Mouse (Mus musculus): ENCODE measurements at regions not wholly inside any gene's neighbourhood (a gene's known extent, or its start where the extent isn't known, plus 50 kb on each side); places are given as distances from the start of the nearest gene placed in this dataset.

DNA sequence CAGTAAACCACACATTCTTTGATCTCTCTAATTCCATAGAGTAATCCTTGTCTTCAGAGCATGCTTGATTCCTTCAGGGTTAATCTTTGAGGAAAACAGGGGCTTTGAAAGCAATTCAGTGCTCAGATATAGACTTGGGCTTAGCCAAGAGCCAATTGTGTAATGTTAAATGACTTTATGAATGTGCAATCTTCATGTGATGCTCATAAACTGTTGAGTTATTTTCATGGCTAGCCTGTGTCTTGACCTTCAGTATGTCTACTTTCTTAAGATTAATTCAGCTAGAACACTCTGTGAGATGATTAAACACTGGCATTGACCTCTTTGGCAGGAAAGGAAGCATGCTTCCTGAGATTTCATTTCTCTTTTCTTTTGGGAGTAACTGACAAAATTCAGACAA is 147.8 kb downstream of the Gabrg2 start:
- Histone ChIP-seq H3K4me2 (ENCODE audit: insufficient read depth, low read depth, poor library complexity, severe bottlenecking) (no peak overlapping the region), H3K9me3 (replicated peaks; ENCODE audit: low read length) (no peaks in the 10 kb centered on the region), H3K4me1 (ENCODE audit: control insufficient read depth in 1 of 2, insufficient read depth in 2 of 2) (no peaks in the 10 kb centered on the region), H3K36me3 (replicated peaks in 1 of 2; ENCODE audit: control insufficient read depth in 1 of 2, insufficient read depth in 1 of 2, low read length in 1 of 2) (no peaks in the 10 kb centered on the region), H3K9ac (ENCODE audit: insufficient read depth, low read depth) (no peak overlapping the region), H3K27ac (ENCODE audit: insufficient read depth, low read depth) (no peak overlapping the region), H3K27me3 (replicated peaks) (no peaks in the 10 kb centered on the region), H3K4me3 (replicated peaks in 1 of 3; ENCODE audit: low read depth in 2 of 3, low read length in 2 of 3, poor library complexity in 1 of 3) (no peak overlapping the region), H3K79me2 (replicated peaks; ENCODE audit: control insufficient read depth, extremely low read depth, insufficient read depth, poor library complexity, severe bottlenecking) (no peaks in the 10 kb centered on the region)
- in situ Hi-C loops (cut with MboI; ENCODE audit: low pct_ligation_motif_present, low pct_unique_long_range_greater_than_20kb, low sequenced_read_pairs) (no loop called here), dilution Hi-C loops (cut with MboI; ENCODE audit: extremely low pct_ligation_motif_present, extremely low pct_unique_long_range_greater_than_20kb, low sequenced_read_pairs) (no loop called here)
- DNase-seq (ENCODE audit: extremely low read depth) = no peak
- TF ChIP-seq SMC3 (IDR thresholded peaks at IDR 0.05; ENCODE audit: low read depth, low read length) = no peak
- TF ChIP-seq ETS1 (conservative IDR thresholded peaks at IDR 0.05; ENCODE audit: low read depth, low read length) = no peak
- no peak for TF ChIP-seq TBP (conservative IDR thresholded peaks at IDR 0.05; ENCODE audit: low read depth, low read length)
- TF ChIP-seq MAZ (IDR thresholded peaks at IDR 0.05; ENCODE audit: low read depth, low read length) = no peak
- no peak for TF ChIP-seq USF1 (IDR thresholded peaks at IDR 0.05; ENCODE audit: low read depth, low read length)
- no peak for TF ChIP-seq HCFC1 (IDR thresholded peaks at IDR 0.05; ENCODE audit: low read depth, low read length)
- no peak for TF ChIP-seq ELF1 (IDR thresholded peaks at IDR 0.05; ENCODE audit: low read depth, low read length)
- no peak for TF ChIP-seq MAX (IDR thresholded peaks at IDR 0.05; ENCODE audit: low read length)
- no peak for TF ChIP-seq PAX5 (IDR thresholded peaks at IDR 0.05; ENCODE audit: low read length)
- TF ChIP-seq JUN (IDR thresholded peaks at IDR 0.05; ENCODE audit: insufficient read depth, low read depth, low read length) = no peak
- no peak for TF ChIP-seq KAT2A (IDR thresholded peaks at IDR 0.05; ENCODE audit: insufficient replicate concordance, low read length)
- TF ChIP-seq RAD21 (IDR thresholded peaks at IDR 0.05; ENCODE audit: low read depth, low read length) = no peak
- no peak for TF ChIP-seq POLR2AphosphoS2 (IDR thresholded peaks at IDR 0.05; ENCODE audit: low read depth, low read length)
- TF ChIP-seq SIN3A (IDR thresholded peaks at IDR 0.05; ENCODE audit: low read length) = no peak
- TF ChIP-seq E2F4 (IDR thresholded peaks at IDR 0.05; ENCODE audit: insufficient replicate concordance, low read depth, low read length) = no peak
- TF ChIP-seq MYC (IDR thresholded peaks at IDR 0.05; ENCODE audit: low read depth, low read length) = no peak
- TF ChIP-seq TCF12 (IDR thresholded peaks at IDR 0.05; ENCODE audit: low read depth, low read length) = no peak

DNA sequence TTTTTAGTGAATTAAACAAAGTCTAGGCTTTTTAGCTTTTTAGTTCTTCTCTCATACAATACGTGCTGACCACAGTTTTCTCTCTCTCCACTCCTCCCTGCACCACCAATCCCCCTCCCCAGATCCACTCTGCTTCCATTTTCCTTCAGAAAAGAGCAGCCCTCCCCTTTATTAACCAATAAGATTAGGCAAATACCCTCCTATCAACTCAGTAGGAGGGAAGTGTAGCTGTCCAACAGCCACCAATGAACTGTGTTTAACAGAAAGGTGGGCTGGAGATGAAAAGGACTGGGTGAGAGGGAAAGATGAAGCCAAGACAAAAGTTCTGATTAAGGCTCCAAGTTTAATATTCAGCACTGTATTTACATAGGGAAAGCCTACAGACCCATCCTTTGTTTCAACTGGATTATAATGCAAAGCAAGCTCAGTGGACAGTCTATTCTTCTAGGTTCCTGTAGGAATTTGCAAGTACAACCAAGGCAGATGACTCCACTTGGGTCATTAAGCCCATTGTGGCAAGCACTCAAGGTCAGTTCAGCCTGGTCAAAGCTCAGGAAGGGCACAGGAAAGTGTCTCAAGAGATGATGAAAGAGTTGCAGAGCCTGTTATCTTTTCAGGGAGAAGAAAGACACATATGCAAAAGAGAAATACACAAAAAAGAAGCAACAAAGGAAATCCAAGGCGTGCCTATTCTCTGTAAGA is 174.5 kb downstream of the Gabrg2 start:
- H3K27me3 ChIP-seq (replicated peaks) = no peaks in the 10 kb centered on the region
- no peaks in the 10 kb centered on the region for H3K79me2 ChIP-seq (replicated peaks; ENCODE audit: control insufficient read depth, extremely low read depth, insufficient read depth, poor library complexity, severe bottlenecking)
- in situ Hi-C loops (cut with MboI; ENCODE audit: low pct_ligation_motif_present, low pct_unique_long_range_greater_than_20kb, low sequenced_read_pairs) (no loop called here), dilution Hi-C loops (cut with MboI; ENCODE audit: extremely low pct_ligation_motif_present, extremely low pct_unique_long_range_greater_than_20kb, low sequenced_read_pairs) (no loop called here)
- H3K9me3 ChIP-seq (replicated peaks; ENCODE audit: low read length) = no peaks in the 10 kb centered on the region
- H3K9ac ChIP-seq (ENCODE audit: insufficient read depth, low read depth) = no peak overlapping the region
- H3K27ac ChIP-seq (ENCODE audit: insufficient read depth, low read depth) = no peak overlapping the region
- TF ChIP-seq USF2 (conservative IDR thresholded peaks at IDR 0.05; ENCODE audit: low read depth, low read length) = no peak
- TF ChIP-seq TCF12 (IDR thresholded peaks at IDR 0.05; ENCODE audit: low read depth, low read length) = no peak
- no peak for TF ChIP-seq EP300 (IDR thresholded peaks at IDR 0.05; ENCODE audit: low read length)
- no peak for TF ChIP-seq NRF1 (IDR thresholded peaks at IDR 0.05; ENCODE audit: low read depth, low read length)
- TF ChIP-seq MAZ (IDR thresholded peaks at IDR 0.05; ENCODE audit: low read depth, low read length) = no peak
- no peak for TF ChIP-seq MYC (IDR thresholded peaks at IDR 0.05; ENCODE audit: low read depth, low read length)
- TF ChIP-seq RAD21 (IDR thresholded peaks at IDR 0.05; ENCODE audit: low read depth, low read length) = no peak
- no peak for TF ChIP-seq ELF1 (IDR thresholded peaks at IDR 0.05; ENCODE audit: low read depth, low read length)
- TF ChIP-seq UBTF (IDR thresholded peaks at IDR 0.05; ENCODE audit: low read depth, low read length) = no peak
- TF ChIP-seq MEF2A (IDR thresholded peaks at IDR 0.05; ENCODE audit: borderline replicate concordance, low read depth, low read length) = no peak
- TF ChIP-seq SMC3 (IDR thresholded peaks at IDR 0.05; ENCODE audit: low read depth, low read length) = no peak
- TF ChIP-seq KAT2A (IDR thresholded peaks at IDR 0.05; ENCODE audit: insufficient replicate concordance, low read length) = no peak
- no peak for TF ChIP-seq ZKSCAN1 (IDR thresholded peaks at IDR 0.05; ENCODE audit: borderline replicate concordance, low read depth, low read length)
- no peak for TF ChIP-seq ZNF384 (IDR thresholded peaks at IDR 0.05; ENCODE audit: low read depth, low read length)
- TF ChIP-seq BHLHE40 (IDR thresholded peaks at IDR 0.05; ENCODE audit: low read depth, low read length) = no peak
- no peak for DNase-seq (ENCODE audit: extremely low read depth)
- H3K4me3 ChIP-seq (replicated peaks in 1 of 3; ENCODE audit: low read depth in 2 of 3, low read length in 2 of 3, poor library complexity in 1 of 3) = no peak overlapping the region
- H3K4me2 ChIP-seq (ENCODE audit: insufficient read depth, low read depth, poor library complexity, severe bottlenecking) = no peak overlapping the region
- H3K4me1 ChIP-seq (ENCODE audit: control insufficient read depth in 1 of 2, insufficient read depth in 2 of 2) = no peaks in the 10 kb centered on the region
- H3K36me3 ChIP-seq (replicated peaks in 1 of 2; ENCODE audit: control insufficient read depth in 1 of 2, insufficient read depth in 1 of 2, low read length in 1 of 2) = no peaks in the 10 kb centered on the region
